Mouse (Mus musculus) heart, embryonic 10.5 days (tissue): ENCODE measurements around the gene Gm5114. TPM values are rescaled to one million over a fixed set of nuclear protein-coding genes. Genes with fewer than 3 reads are reported as not detected.
"Not testable (repeated sequence)": the region's sequence is repeated elsewhere in the genome, so short reads cannot be mapped to it uniquely, and the experiment has no call there.

Experiments
- DNase-seq: peaks from one replicate; pipeline ENCODE4 v3.0.0-alpha.2; 2017; ENCODE audit warnings: low spot score
- H3K27ac ChIP-seq: fragments of 300-500 bp; sonication (generic); 2 replicates; pipeline ENCODE4 v1.5.1; 2016; ENCODE audit warnings: mild to moderate bottlenecking
- H3K27me3 ChIP-seq: fragments of 300-500 bp; sonication (generic); 2 replicates; pipeline ENCODE4 v1.6.1; 2016; ENCODE audit warnings: mild to moderate bottlenecking; ENCODE audit not compliant: poor library complexity, insufficient read depth, severe bottlenecking
- H3K36me3 ChIP-seq: fragments of 300-500 bp; sonication (generic); 2 replicates; pipeline ENCODE4 v1.6.1; 2016; ENCODE audit warnings: mild to moderate bottlenecking, moderate library complexity
- H3K4me1 ChIP-seq: fragments of 300-500 bp; sonication (generic); 2 replicates; pipeline ENCODE4 v1.6.1; 2016; ENCODE audit warnings: mild to moderate bottlenecking
- H3K4me3 ChIP-seq: fragments of 300-500 bp; sonication (generic); 2 replicates; pipeline ENCODE4 v1.5.1; 2016; ENCODE audit warnings: mild to moderate bottlenecking, moderate library complexity
- H3K9me3 ChIP-seq: fragments of 300-500 bp; sonication (generic); 2 replicates; pipeline ENCODE4 v1.6.1; 2016; ENCODE audit warnings: mild to moderate bottlenecking, moderate library complexity
- WGBS: fragments of 180-500 bp; shearing (Covaris S2); methylation state at CpG from one replicate; pipeline ENCODE4 v1.1.7; 2016; 5-methylcytosine and 5-hydroxymethylcytosine counted together
- microRNA-seq: library from miRNA; unstranded; fragments of <30 nt; microRNA quantifications from one replicate; pipeline ENCODE4, GENCODE M21; 2017
- polyA plus RNA-seq: library from polyadenylated mRNA; unstranded; fragments of >200 nt; fragmentation: Nextera tagmentation; extraction: Ambion mirVana; gene quantifications from 2 replicates; pipeline ENCODE4 v1.2.1, GENCODE M21; 2016

Gene Gm5114
- not detected in 2 replicates for polyA plus RNA-seq

DNA sequence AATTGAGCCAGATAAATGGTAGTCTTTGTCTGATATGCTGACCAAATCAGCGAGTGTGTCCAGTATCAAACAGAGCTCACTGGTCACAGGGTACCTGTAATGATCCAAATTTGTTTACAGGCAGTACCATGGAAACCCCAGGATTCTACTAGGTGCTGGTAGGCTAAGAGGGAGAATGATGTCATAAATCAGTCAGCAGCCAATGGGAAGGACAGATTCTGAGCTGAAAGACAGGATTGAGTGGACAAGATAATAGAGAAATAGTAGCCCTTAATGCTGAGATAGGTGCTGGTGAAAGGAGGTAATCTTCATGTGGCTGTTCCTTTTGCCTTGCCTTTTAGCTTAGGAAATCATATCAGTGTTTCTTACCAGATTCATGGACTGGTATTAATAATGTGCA lies at the start of gene Gm5114:
TSS of gene Gm5114 (minus strand) at position 101 of the 400 bp plus-strand sequence.
- not testable (repeated sequence) for H3K27me3 ChIP-seq, H3K4me3 ChIP-seq, H3K9me3 ChIP-seq, DNase-seq, H3K36me3 ChIP-seq, H3K27ac ChIP-seq, H3K4me1 ChIP-seq
- WGBS = 51% methylated on average over 1 of the region's 1 CpGs

DNA sequence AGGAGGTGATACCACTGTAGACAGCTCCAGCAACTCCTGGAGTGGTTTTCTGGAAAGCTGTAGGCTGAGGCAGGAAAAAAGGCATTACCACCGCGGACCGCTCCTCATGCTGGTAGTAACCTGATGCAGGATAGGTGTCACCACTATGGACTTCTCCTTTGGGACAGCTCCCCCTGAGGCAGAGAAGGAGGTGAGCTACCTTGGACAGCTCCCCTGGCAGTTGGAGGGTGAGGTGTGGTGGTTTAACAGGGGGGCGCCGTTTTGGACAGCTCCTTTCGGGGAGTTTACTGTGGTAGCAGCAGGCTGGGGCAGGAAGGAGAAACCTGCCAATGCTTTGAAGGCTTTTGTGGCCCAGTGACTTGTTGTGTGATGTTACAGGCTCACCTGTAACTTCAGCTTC lies 42.8 kb upstream of the Gm5114 start:
- H3K4me3 ChIP-seq = no peak overlapping the region
- no peaks in the 10 kb centered on the region for H3K4me1 ChIP-seq
- no peaks in the 10 kb centered on the region for H3K9me3 ChIP-seq
- peak; percentile 80 for DNase-seq
- 14% methylated on average over 6 of the region's 6 CpGs for WGBS
- H3K27me3 ChIP-seq = no peaks in the 10 kb centered on the region
- H3K27ac ChIP-seq = no peak overlapping the region
- 0 out of 2 replicates have a peak, but pooled peaks cover 2% of the 10 kb centered on the region for H3K36me3 ChIP-seq

DNA sequence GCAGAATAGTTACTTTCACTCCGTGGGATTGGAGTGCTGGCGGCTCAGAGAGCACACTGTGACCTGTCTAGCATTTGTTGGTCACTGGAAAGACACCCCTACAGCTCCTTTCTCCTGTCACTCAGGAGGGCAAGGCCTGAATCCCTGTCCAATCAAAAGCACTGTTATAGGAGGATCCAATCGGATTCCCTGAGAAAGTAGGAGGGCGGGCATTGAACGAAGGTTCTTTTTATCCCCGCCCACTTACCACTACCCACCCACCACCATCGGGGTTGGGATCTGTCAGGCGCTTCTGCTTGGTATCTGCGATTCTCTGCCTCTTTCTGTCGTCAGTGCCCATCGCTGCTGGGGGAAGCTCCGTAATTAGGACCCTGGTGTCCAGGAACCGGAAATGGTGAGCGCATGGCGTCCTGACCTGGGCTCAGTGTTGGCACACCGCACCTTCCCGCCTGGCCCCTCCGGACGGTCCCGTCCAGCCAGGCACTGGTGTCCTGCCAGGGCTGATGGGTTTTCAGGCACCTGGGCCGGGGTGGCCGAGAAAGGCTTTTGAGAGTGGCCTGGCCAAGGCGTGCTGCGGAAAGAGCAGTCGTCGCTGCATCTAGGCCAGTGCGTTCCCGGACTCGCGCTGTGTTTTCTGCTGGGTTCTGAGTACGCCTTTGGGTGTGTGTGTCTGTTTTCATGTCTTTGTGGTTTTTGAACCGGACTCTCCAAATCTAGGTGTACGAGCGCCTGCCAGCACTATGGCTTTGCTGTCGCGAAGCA lies 36.5 kb upstream of the Gm5114 start:
- 2% methylated on average over 36 of the region's 36 CpGs for WGBS
- no peaks in the 10 kb centered on the region for H3K9me3 ChIP-seq
- peak; percentile 96 for DNase-seq
- peaks cover 5% of the 10 kb centered on the region for H3K4me1 ChIP-seq
- 0 out of 2 replicates have a peak, but pooled peaks cover 2% of the 10 kb centered on the region for H3K36me3 ChIP-seq
- H3K27ac ChIP-seq = peak overlapping the region; percentile 75
- H3K27me3 ChIP-seq = no peaks in the 10 kb centered on the region
- peak overlapping the region; percentile 73 for H3K4me3 ChIP-seq

DNA sequence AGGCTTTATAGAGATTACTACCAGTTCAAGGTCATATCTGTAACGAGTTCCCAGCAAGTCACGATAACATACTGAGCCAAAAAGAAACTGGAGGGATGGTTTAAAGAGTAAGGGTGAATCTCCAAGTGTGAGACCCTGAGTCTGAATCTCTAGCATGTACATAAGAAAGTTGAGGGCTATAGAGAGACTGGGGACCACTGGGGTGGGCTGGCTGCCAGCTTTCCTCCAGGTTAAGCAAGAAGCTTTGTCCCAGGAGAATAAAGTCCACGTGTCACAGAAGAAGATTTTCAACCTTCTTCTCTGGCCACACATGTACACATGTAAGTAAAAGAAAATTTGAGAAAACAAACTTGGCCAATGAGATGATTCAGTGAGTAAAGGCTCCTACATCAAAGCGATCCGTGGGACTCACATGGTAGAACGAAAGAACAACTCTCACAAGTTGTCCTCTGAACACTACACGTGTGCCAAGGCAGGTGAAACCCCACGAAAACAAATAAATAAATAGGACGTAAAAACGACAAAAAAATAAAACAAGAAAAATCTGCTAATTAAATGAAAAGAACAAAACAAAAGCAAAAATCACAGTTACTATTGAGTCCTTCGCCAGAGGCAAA lies 35.8 kb upstream of the Gm5114 start:
- H3K27ac ChIP-seq = no peak overlapping the region
- peak overlapping the region; percentile 73 for H3K4me3 ChIP-seq
- H3K27me3 ChIP-seq = no peaks in the 10 kb centered on the region
- DNase-seq = no peak
- H3K9me3 ChIP-seq = no peaks in the 10 kb centered on the region
- WGBS = 63% methylated on average over 11 of the region's 11 CpGs
- peaks cover 5% of the 10 kb centered on the region for H3K4me1 ChIP-seq
- 0 out of 2 replicates have a peak, but pooled peaks cover 2% of the 10 kb centered on the region for H3K36me3 ChIP-seq

DNA sequence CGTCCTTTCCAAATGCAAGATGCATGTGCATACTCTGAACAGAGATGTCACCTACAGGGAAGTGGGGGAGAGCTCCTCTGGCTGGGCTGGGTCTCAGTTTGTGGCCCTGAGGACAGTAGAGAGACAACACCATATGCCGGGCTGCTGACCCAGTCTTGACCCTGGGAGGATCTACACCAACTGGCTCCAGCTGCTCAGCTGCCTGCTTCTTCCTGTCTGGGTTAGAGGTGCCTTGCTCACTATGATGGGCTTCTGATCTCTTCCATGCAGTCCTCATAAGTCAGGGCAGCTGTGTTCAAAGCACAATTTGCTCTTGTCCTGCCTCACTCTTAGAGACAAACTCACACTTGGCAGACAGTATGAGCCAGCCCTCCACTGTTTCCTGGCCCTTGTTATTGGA lies 28.3 kb upstream of the Gm5114 start:
- H3K9me3 ChIP-seq = peaks cover 4% of the 10 kb centered on the region; the same call in 1 of the 2 replicates
- 54% methylated on average over 2 of the region's 2 CpGs for WGBS
- no peak overlapping the region for H3K27ac ChIP-seq
- no peaks in the 10 kb centered on the region for H3K27me3 ChIP-seq
- no peaks in the 10 kb centered on the region for H3K36me3 ChIP-seq
- no peaks in the 10 kb centered on the region for H3K4me1 ChIP-seq
- DNase-seq = no peak
- no peak overlapping the region for H3K4me3 ChIP-seq

DNA sequence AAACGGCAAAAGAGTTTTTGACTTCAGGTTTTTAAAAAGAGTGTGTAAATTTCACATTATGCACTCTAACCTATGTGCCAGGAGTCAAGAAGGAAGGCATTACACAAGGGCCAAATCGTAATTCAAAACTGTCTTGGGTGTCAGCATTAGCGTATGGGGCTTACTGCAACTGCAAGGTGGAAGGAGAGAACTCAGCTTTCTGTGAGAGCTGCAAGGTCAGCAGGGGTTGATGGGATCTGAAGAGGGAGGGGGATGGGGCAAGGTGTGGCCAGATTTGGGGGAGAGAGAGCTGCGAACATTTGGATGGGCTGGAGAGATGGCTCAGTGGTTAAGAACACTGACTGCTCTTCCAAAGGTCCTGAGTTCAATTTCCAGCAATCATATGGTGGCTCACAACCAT lies 27.4 kb upstream of the Gm5114 start:
- 66% methylated on average over 4 of the region's 4 CpGs for WGBS
- H3K4me3 ChIP-seq = no peak overlapping the region
- no peak for DNase-seq

More for the DNA sequence above, 27.4 kb upstream of the Gm5114 start:
- Histone ChIP-seq H3K27me3 (no peaks in the 10 kb centered on the region), H3K4me1 (no peaks in the 10 kb centered on the region), H3K9me3 (peaks cover 4% of the 10 kb centered on the region; the same call in 1 of the 2 replicates), H3K27ac (no peak overlapping the region), H3K36me3 (no peaks in the 10 kb centered on the region)

Small RNA genes within 50 kb of the gene (microRNA-seq; reads per million reads assigned to microRNA genes)
- gene Gm27437 = not detected

Other genes starting within 250 kb of the Gm5114 start
- 1.7 and 1.9 TPM in 2 replicates for gene Zfp619, start 104.6 kb upstream of the Gm5114 start, polyA plus RNA-seq